Mouse (Mus musculus) stomach, embryonic 16.5 days (tissue): ENCODE results near the gene Pkd1. TPM values are rescaled to one million over a fixed set of nuclear protein-coding genes. Genes with fewer than 3 reads are reported as not detected.

ENCODE experiments used
- ATAC-seq: fragments of 200-750 bp; cut with Nextera tagmentation; 2 replicates; pipeline ENCODE4 v1.8.0; 2017; ENCODE audit warnings: moderate number of reproducible peaks, moderate TSS enrichment; ENCODE audit not compliant: insufficient read depth, low FRiP score
- H3K27ac ChIP-seq: fragments of 300-500 bp; sonication (generic); 2 replicates; pipeline ENCODE4 v1.5.1; 2014; ENCODE audit warnings: low read length
- H3K27me3 ChIP-seq: fragments of 300-500 bp; sonication (generic); 2 replicates; pipeline ENCODE4 v1.6.1; 2014; ENCODE audit warnings: low read length, control low read depth, mixed read lengths; ENCODE audit not compliant: control insufficient read depth, insufficient read depth
- H3K36me3 ChIP-seq: fragments of 300-500 bp; sonication (generic); 2 replicates; pipeline ENCODE4 v1.6.1; 2014; ENCODE audit warnings: low read length; ENCODE audit not compliant: control insufficient read depth, insufficient read depth
- H3K4me1 ChIP-seq: fragments of 300-500 bp; sonication (generic); 2 replicates; pipeline ENCODE4 v1.6.1; 2014; ENCODE audit warnings: low read length, control low read depth, mixed read lengths; ENCODE audit not compliant: control insufficient read depth, insufficient read depth
- H3K4me2 ChIP-seq: fragments of 300-500 bp; sonication (generic); 2 replicates; pipeline ENCODE4 v1.6.1; 2014; ENCODE audit warnings: low read depth, low read length, mixed read lengths
- H3K4me3 ChIP-seq: fragments of 300-500 bp; sonication (generic); replicated peaks from 2 replicates; pipeline ENCODE4 v1.5.1; 2014; ENCODE audit warnings: mild to moderate bottlenecking, low read length
- H3K9ac ChIP-seq: fragments of 300-500 bp; sonication (generic); 2 replicates; pipeline ENCODE4 v1.6.1; 2014; ENCODE audit warnings: low read length
- H3K9me3 ChIP-seq: fragments of 300-500 bp; sonication (generic); replicated peaks from 2 replicates; pipeline ENCODE4 v1.6.1; 2016; ENCODE audit warnings: low read length, control low read depth; ENCODE audit not compliant: control insufficient read depth
- WGBS: fragments of 180-500 bp; shearing (Covaris S2); extraction: QIAGEN DNeasy Blood & Tissue Kit; methylation state at CpG from one replicate; pipeline ENCODE4 v1.1.7; 2014; 5-methylcytosine and 5-hydroxymethylcytosine counted together
- polyA plus RNA-seq: library from polyadenylated mRNA; unstranded; fragments of >200 nt; fragmentation: Nextera tagmentation; extraction: Ambion mirVana; gene quantifications from 2 replicates; pipeline ENCODE4 v1.2.1, GENCODE M21; 2015

Gene Pkd1
- polyA plus RNA-seq, 1 experiment from 2014 or later: 21.7 TPM

DNA sequence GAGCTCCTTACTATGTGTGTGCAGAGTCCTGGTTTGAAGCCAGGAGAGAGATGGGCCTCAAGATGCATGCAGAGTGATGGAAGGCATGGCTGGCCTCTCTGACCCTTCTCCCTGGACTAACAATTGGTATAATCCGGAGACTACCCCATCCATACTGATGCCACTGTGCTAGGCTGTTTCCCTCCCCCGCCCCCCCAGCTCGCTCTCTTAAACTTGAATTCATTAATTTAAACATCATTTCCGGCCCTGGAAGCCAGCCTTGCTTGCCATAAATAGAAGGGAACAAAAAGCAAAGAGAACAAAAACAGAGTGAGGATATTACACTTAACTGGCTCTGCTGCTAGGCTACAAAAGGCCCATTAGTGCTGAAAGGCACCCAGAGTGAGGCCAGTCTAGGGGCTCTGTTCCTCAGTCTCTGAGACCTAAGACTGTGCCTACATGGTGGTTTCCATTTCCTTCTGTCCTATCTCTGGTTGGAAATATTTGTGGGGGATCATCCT is 9.0 kb downstream of the Pkd1 start:
- H3K4me3 ChIP-seq: no peak overlapping the region
- peak overlapping the region; percentile 30 for H3K4me2 ChIP-seq
- H3K4me1 ChIP-seq: peaks cover 27% of the 10 kb centered on the region
- no peaks in the 10 kb centered on the region for H3K9me3 ChIP-seq
- H3K27ac ChIP-seq: peak overlapping the region; percentile 93
- H3K36me3 ChIP-seq: no peaks in the 10 kb centered on the region
- H3K27me3 ChIP-seq: no peaks in the 10 kb centered on the region
- peak overlapping the region; percentile 40; the same call in 1 of the 2 replicates for H3K9ac ChIP-seq
- 46% methylated on average over 4 of the region's 4 CpGs for WGBS
- ATAC-seq: peak; percentile 70; the same call in 1 of the 2 replicates

- peak overlapping the region; percentile 93 for H3K27ac ChIP-seq
- H3K27me3 ChIP-seq: no peaks in the 10 kb centered on the region
- peak overlapping the region; percentile 30; the same call in 1 of the 2 replicates for H3K4me2 ChIP-seq
- WGBS: 40% methylated on average over 3 of the region's 3 CpGs
- no peaks in the 10 kb centered on the region for H3K9me3 ChIP-seq
- peak; percentile 38; the same call in 1 of the 2 replicates for ATAC-seq
- H3K4me3 ChIP-seq: no peak overlapping the region
- peak overlapping the region; percentile 40; the same call in 1 of the 2 replicates for H3K9ac ChIP-seq
- H3K36me3 ChIP-seq: no peaks in the 10 kb centered on the region
- H3K4me1 ChIP-seq: peaks cover 27% of the 10 kb centered on the region
Observed at GRCm38 (mm10) chr17:24559146-24559545, 9.5 kb downstream of the Pkd1 start.

GRCm38 (mm10) chr17:24560301-24561028 is 10.8 kb downstream of the Pkd1 start:
- Histone ChIP-seq H3K4me3 (no peak overlapping the region), H3K36me3 (no peaks in the 10 kb centered on the region), H3K4me2 (no peak overlapping the region), H3K27me3 (no peaks in the 10 kb centered on the region), H3K4me1 (peaks cover 27% of the 10 kb centered on the region), H3K9me3 (no peaks in the 10 kb centered on the region), H3K9ac (no peak overlapping the region), H3K27ac (peak overlapping the region; percentile 14; the same call in 1 of the 2 replicates)
- no peak for ATAC-seq
- WGBS: 83% methylated on average over 5 of the region's 5 CpGs

- Histone ChIP-seq H3K4me3 (no peak overlapping the region), H3K9ac (no peak overlapping the region), H3K4me2 (no peak overlapping the region), H3K9me3 (no peaks in the 10 kb centered on the region), H3K27ac (no peak overlapping the region), H3K4me1 (peaks cover 35% of the 10 kb centered on the region), H3K36me3 (no peaks in the 10 kb centered on the region), H3K27me3 (no peaks in the 10 kb centered on the region)
- no peak for ATAC-seq
- 88% methylated on average over 2 of the region's 2 CpGs for WGBS
Observed at GRCm38 (mm10) chr17:24561592-24561991, 12.0 kb downstream of the Pkd1 start.

DNA sequence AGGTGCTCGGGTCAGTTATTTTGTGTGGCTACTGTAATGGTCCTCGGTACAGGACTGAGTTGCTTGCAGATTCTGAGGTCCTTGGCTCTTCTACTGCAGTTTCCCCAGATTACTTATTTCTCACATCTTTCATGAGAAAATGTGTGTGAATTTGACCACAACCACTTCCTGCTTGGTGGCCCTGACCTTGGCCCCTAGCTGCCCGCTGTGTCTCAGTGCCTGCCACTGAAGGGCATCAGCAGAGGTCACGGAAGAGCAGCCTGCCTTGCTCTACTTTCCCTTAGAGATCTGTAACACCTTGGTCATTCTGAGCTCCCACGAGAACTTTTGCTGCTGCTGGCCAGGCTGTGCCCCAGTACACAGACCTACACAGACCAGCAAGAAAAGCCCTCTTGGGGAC is 14.0 kb downstream of the Pkd1 start:
- Histone ChIP-seq H3K9ac (no peak overlapping the region), H3K36me3 (no peaks in the 10 kb centered on the region), H3K27me3 (no peaks in the 10 kb centered on the region), H3K9me3 (no peaks in the 10 kb centered on the region), H3K4me2 (no peak overlapping the region), H3K27ac (no peak overlapping the region), H3K4me3 (no peak overlapping the region), H3K4me1 (peaks cover 28% of the 10 kb centered on the region)
- 77% methylated on average over 5 of the region's 5 CpGs for WGBS
- ATAC-seq: no peak

DNA sequence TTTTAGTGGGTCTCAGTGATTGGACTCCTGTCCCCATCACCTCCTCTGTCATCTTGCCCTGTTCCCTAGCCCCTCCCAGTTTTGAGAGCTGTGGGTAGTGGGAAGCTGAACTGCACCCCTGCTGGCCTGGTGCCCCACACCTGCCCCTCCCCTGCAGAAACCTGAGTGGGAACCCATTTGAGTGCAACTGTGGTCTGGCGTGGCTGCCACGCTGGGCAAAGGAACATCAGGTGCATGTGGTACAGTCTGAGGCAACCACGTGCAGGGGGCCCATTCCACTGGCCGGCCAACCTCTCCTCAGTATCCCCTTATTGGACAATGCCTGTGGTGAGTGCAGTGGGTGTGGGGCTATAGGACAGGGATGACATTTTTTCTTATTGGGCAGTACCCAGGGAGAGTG is 14.8 kb downstream of the Pkd1 start:
- H3K9ac ChIP-seq: no peak overlapping the region
- 82% methylated on average over 4 of the region's 4 CpGs for WGBS
- no peak overlapping the region for H3K4me2 ChIP-seq
- ATAC-seq: no peak
- H3K27me3 ChIP-seq: no peaks in the 10 kb centered on the region
- no peak overlapping the region for H3K4me3 ChIP-seq
- H3K36me3 ChIP-seq: no peaks in the 10 kb centered on the region
- peaks cover 20% of the 10 kb centered on the region for H3K4me1 ChIP-seq
- H3K9me3 ChIP-seq: no peaks in the 10 kb centered on the region
- no peak overlapping the region for H3K27ac ChIP-seq

DNA sequence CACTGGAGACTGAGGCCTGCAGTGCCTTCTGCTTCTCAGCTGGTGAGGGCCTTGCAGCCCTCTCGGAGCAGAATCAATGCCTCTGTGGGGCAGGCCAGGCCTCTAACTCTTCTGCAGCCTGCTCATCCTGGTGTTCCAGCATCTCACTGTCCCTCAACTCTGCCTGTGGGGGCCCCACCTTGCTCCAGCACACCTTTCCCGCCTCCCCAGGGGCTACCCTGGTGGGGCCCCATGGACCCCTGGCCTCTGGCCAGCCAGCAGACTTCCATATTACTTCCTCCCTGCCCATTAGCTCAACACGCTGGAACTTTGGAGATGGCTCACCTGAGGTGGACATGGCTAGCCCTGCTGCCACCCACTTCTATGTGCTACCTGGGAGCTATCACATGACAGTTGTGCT is 15.5 kb downstream of the Pkd1 start:
- no peaks in the 10 kb centered on the region for H3K36me3 ChIP-seq
- no peaks in the 10 kb centered on the region for H3K27me3 ChIP-seq
- no peak for ATAC-seq
- no peak overlapping the region for H3K9ac ChIP-seq
- H3K27ac ChIP-seq: no peak overlapping the region
- H3K4me3 ChIP-seq: no peak overlapping the region
- peaks cover 17% of the 10 kb centered on the region for H3K4me1 ChIP-seq
- H3K9me3 ChIP-seq: no peaks in the 10 kb centered on the region
- H3K4me2 ChIP-seq: no peak overlapping the region
- WGBS: 71% methylated on average over 3 of the region's 3 CpGs

GRCm38 (mm10) chr17:24565792-24566191 is 16.2 kb downstream of the Pkd1 start:
- Histone ChIP-seq H3K9me3 (no peaks in the 10 kb centered on the region), H3K9ac (0 out of 2 replicates have a peak overlapping the region, but pooled peaks have one; percentile 6), H3K4me1 (peaks cover 17% of the 10 kb centered on the region), H3K27ac (no peak overlapping the region), H3K36me3 (no peaks in the 10 kb centered on the region), H3K27me3 (no peaks in the 10 kb centered on the region), H3K4me2 (no peak overlapping the region), H3K4me3 (no peak overlapping the region)
- ATAC-seq: peak; percentile 35; the same call in 1 of the 2 replicates
- 70% methylated on average over 3 of the region's 3 CpGs for WGBS

GRCm38 (mm10) chr17:24567034-24567779 is 17.6 kb downstream of the Pkd1 start:
- Histone ChIP-seq H3K27me3 (no peaks in the 10 kb centered on the region), H3K9ac (peak overlapping the region; percentile 50), H3K27ac (peak overlapping the region; percentile 44; the same call in 1 of the 2 replicates), H3K9me3 (no peaks in the 10 kb centered on the region), H3K4me2 (no peak overlapping the region), H3K36me3 (peaks cover 5% of the 10 kb centered on the region; the same call in 1 of the 2 replicates), H3K4me3 (no peak overlapping the region), H3K4me1 (peaks cover 17% of the 10 kb centered on the region)
- WGBS: 58% methylated on average over 8 of the region's 8 CpGs
- ATAC-seq: peak; percentile 79; the same call in 1 of the 2 replicates
